ENCODE assay signal across 8 mouse cellular contexts in the genomic region with DNA sequence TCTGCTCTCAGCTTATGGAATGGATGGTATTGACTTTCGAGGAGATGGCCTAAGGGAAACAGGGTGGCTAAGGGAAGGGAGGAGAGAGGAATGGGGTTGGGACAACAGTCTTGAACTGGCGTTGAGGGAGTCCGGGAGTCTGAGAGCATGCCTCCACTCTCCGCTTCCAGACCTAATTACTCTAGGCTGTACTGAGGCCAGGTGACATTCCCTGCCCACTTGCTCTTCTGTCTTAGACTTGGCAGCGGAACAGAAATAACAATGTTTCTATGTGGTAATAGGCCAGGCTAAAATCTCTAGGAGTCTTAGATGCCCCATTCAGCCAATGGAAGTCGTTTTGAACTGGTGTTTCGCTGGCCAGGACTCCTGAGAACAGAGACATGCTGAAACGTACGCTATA. TPM values are rescaled to one million over a fixed set of nuclear protein-coding genes. Genes with fewer than 3 reads are reported as not detected.
DNase-seq lines count a peak whose midpoint lies in the region; ATAC-seq and TF ChIP-seq lines count a peak whose summit lies in the region.

No protein-coding gene starts in this region.

- peaks cover 7% of the 10 kb centered on the region; the same call in 1 of the 2 replicates for H3K36me3 ChIP-seq in kidney, embryonic 14.5 days (ENCODE audit: control insufficient read depth, insufficient read depth, low read length)
- H3K36me3 ChIP-seq in hindbrain, embryonic 13.5 days = peaks cover 23% of the 10 kb centered on the region
- 0 out of 2 replicates have a peak, but pooled peaks cover 1% of the 10 kb centered on the region for H3K36me3 ChIP-seq in midbrain, embryonic 15.5 days (replicated peaks)

- H3K27me3 ChIP-seq in kidney, embryonic 14.5 days (ENCODE audit: control insufficient read depth, insufficient read depth, low read length) = no peaks in the 10 kb centered on the region
- H3K27me3 ChIP-seq in hindbrain, embryonic 13.5 days = no peaks in the 10 kb centered on the region
- H3K27me3 ChIP-seq in midbrain, embryonic 15.5 days (replicated peaks) = no peaks in the 10 kb centered on the region

- no peak for ATAC-seq in kidney, embryonic 14.5 days (ENCODE audit: low FRiP score, low TSS enrichment)
- ATAC-seq in hindbrain, embryonic 13.5 days (ENCODE audit: low FRiP score) = no peak
- ATAC-seq in midbrain, embryonic 15.5 days (replicated peaks) = no peak

- no peak for TF ChIP-seq POLR2A in bone marrow, adult 2 months (IDR thresholded peaks at IDR 0.05; ENCODE audit: borderline replicate concordance, control insufficient read depth, low read depth, low read length)

- no peak overlapping the region for H3K27ac ChIP-seq in kidney, embryonic 14.5 days (ENCODE audit: low read depth, low read length)
- H3K27ac ChIP-seq in bone marrow, adult 2 months (ENCODE audit: control insufficient read depth, insufficient read depth, low read depth, low read length, poor library complexity) = no peak overlapping the region
- no peak overlapping the region for H3K27ac ChIP-seq in hindbrain, embryonic 13.5 days
- 0 out of 2 replicates have a peak overlapping the region, but pooled peaks have one; percentile 69 for H3K27ac ChIP-seq in midbrain, embryonic 15.5 days

- H3K4me3 ChIP-seq in kidney, embryonic 14.5 days (ENCODE audit: low read length) = peak overlapping the region; percentile 82
- H3K4me3 ChIP-seq in bone marrow, adult 2 months (replicated peaks; ENCODE audit: control insufficient read depth, low read depth, low read length) = peak overlapping the region; percentile 82
- peak overlapping the region; percentile 83 for H3K4me3 ChIP-seq in hindbrain, embryonic 13.5 days
- peak overlapping the region; percentile 96 for H3K4me3 ChIP-seq in midbrain, embryonic 15.5 days

- peak overlapping the region; percentile 69 for H3K4me2 ChIP-seq in kidney, embryonic 14.5 days (replicated peaks; ENCODE audit: low read depth, low read length)
- H3K4me2 ChIP-seq in hindbrain, embryonic 13.5 days = peak overlapping the region; percentile 64
- H3K4me2 ChIP-seq in midbrain, embryonic 15.5 days = peak overlapping the region; percentile 76

- 79% methylated on average over 9 of the region's 9 CpGs for WGBS in kidney, embryonic 14.5 days
- WGBS in bone marrow, adult 2 months = 66% methylated on average over 9 of the region's 9 CpGs
- WGBS in hindbrain, embryonic 13.5 days = 82% methylated on average over 9 of the region's 9 CpGs
- 81% methylated on average over 9 of the region's 9 CpGs for whole genome bisulfite sequencing in midbrain, embryonic 15.5 days

- H3K9me3 ChIP-seq in kidney, embryonic 14.5 days (ENCODE audit: control insufficient read depth, low read length) = no peaks in the 10 kb centered on the region
- H3K9me3 ChIP-seq in hindbrain, embryonic 13.5 days = no peaks in the 10 kb centered on the region
- no peaks in the 10 kb centered on the region for H3K9me3 ChIP-seq in midbrain, embryonic 15.5 days

- no peak for DNase-seq in kidney, postnatal 4 days
- DNase-seq in adrenal gland, postnatal 36 days = no peak
- DNase-seq in adrenal gland, adult 18-20 months (ENCODE audit: low spot score in 2 of 2) = no peak
- no peak for DNase-seq in spleen, adult 12 weeks (ENCODE audit: low spot score)

- H3K4me1 ChIP-seq in kidney, embryonic 14.5 days (ENCODE audit: control insufficient read depth, insufficient read depth, low read length) = peaks cover 6% of the 10 kb centered on the region
- peaks cover 6% of the 10 kb centered on the region for H3K4me1 ChIP-seq in bone marrow, adult 2 months (ENCODE audit: control insufficient read depth, insufficient read depth, low read length)
- H3K4me1 ChIP-seq in hindbrain, embryonic 13.5 days (replicated peaks) = peaks cover 24% of the 10 kb centered on the region
- H3K4me1 ChIP-seq in midbrain, embryonic 15.5 days = peaks cover 20% of the 10 kb centered on the region

- TF ChIP-seq CTCF in bone marrow, adult 2 months (IDR thresholded peaks at IDR 0.05; ENCODE audit: control insufficient read depth, insufficient read depth, low read length) = no peak

- peak overlapping the region; percentile 78; the same call in 1 of the 2 replicates for H3K9ac ChIP-seq in kidney, embryonic 14.5 days (ENCODE audit: low read depth, low read length)
- peak overlapping the region; percentile 84 for H3K9ac ChIP-seq in hindbrain, embryonic 13.5 days
- H3K9ac ChIP-seq in midbrain, embryonic 15.5 days = peak overlapping the region; percentile 83

RNA-seq across cellular contexts. Expression of a gene that starts 0.8 kb away (rescaled TPM):
- polyA plus RNA-seq in kidney, embryonic 14.5 days (2014; fragmentation: Nextera tagmentation; extraction: Ambion mirVana) = 2.7 and 6.6 TPM in 2 replicates
- 8.4 and 20.8 TPM in 2 replicates for polyA plus RNA-seq in bone marrow, adult 2 months (2011; ENCODE audit: insufficient read depth, insufficient read length, low replicate concordance, missing spikeins)
- polyA plus RNA-seq in hindbrain, embryonic 13.5 days (2015; fragmentation: Nextera tagmentation; extraction: Ambion mirVana) = 20.0 and 22.3 TPM in 2 replicates
- 23.3 and 24.3 TPM in 2 replicates for polyA plus RNA-seq in midbrain, embryonic 15.5 days (2015; fragmentation: Nextera tagmentation; extraction: Ambion mirVana)
- 10 to 100 TPM; 17.4 to 29.6 TPM for total RNA-seq in adrenal gland, postnatal 36 days (2021)
- 10 to 100 TPM; 19.8 to 28.8 TPM for total RNA-seq in adrenal gland, adult 18-20 months (2021)

RNA-seq across cellular contexts. Expression of a gene that starts 14.3 kb away (rescaled TPM):
- 5.6 and 9.1 TPM in 2 replicates for polyA plus RNA-seq in kidney, embryonic 14.5 days (2014; fragmentation: Nextera tagmentation; extraction: Ambion mirVana)
- polyA plus RNA-seq in bone marrow, adult 2 months (2011; ENCODE audit: insufficient read depth, insufficient read length, low replicate concordance, missing spikeins) = not detected in 2 replicates
- 0.14 and 0.26 TPM in 2 replicates for polyA plus RNA-seq in hindbrain, embryonic 13.5 days (2015; fragmentation: Nextera tagmentation; extraction: Ambion mirVana)
- 0.37 and 0.38 TPM in 2 replicates for polyA plus RNA-seq in midbrain, embryonic 15.5 days (2015; fragmentation: Nextera tagmentation; extraction: Ambion mirVana)
- total RNA-seq in adrenal gland, postnatal 36 days (2021) = 1 to 10 TPM; 1.1 to 3.5 TPM
- total RNA-seq in adrenal gland, adult 18-20 months (2021) = 1 to 10 TPM in 1 of 2 experiments, under 1 TPM in 1; 0.61 to 1.5 TPM

RNA-seq across cellular contexts. Expression of a gene that starts 17.6 kb away (rescaled TPM):
- polyA plus RNA-seq in kidney, embryonic 14.5 days (2014; fragmentation: Nextera tagmentation; extraction: Ambion mirVana) = 87.4 and 90.3 TPM in 2 replicates
- 3.7 and 8.3 TPM in 2 replicates for polyA plus RNA-seq in bone marrow, adult 2 months (2011; ENCODE audit: insufficient read depth, insufficient read length, low replicate concordance, missing spikeins)
- 66.4 and 71.4 TPM in 2 replicates for polyA plus RNA-seq in hindbrain, embryonic 13.5 days (2015; fragmentation: Nextera tagmentation; extraction: Ambion mirVana)
- 62.7 and 65.0 TPM in 2 replicates for polyA plus RNA-seq in midbrain, embryonic 15.5 days (2015; fragmentation: Nextera tagmentation; extraction: Ambion mirVana)
- 10 to 100 TPM; 28.4 to 33.1 TPM for total RNA-seq in adrenal gland, postnatal 36 days (2021)
- 10 to 100 TPM; 21.5 to 28.0 TPM for total RNA-seq in adrenal gland, adult 18-20 months (2021)

RNA-seq across cellular contexts. Expression of a gene that starts 59.7 kb away (rescaled TPM):
- 40.8 and 44.7 TPM in 2 replicates for polyA plus RNA-seq in kidney, embryonic 14.5 days (2014; fragmentation: Nextera tagmentation; extraction: Ambion mirVana)
- 23.9 and 53.8 TPM in 2 replicates for polyA plus RNA-seq in bone marrow, adult 2 months (2011; ENCODE audit: insufficient read depth, insufficient read length, low replicate concordance, missing spikeins)
- 39.2 and 42.0 TPM in 2 replicates for polyA plus RNA-seq in hindbrain, embryonic 13.5 days (2015; fragmentation: Nextera tagmentation; extraction: Ambion mirVana)
- 35.2 and 36.2 TPM in 2 replicates for polyA plus RNA-seq in midbrain, embryonic 15.5 days (2015; fragmentation: Nextera tagmentation; extraction: Ambion mirVana)
- 10 to 100 TPM; 26.3 to 28.6 TPM for total RNA-seq in adrenal gland, postnatal 36 days (2021)
- 10 to 100 TPM; 24.1 to 25.4 TPM for total RNA-seq in adrenal gland, adult 18-20 months (2021)

RNA-seq across cellular contexts. Expression of a gene that starts 59.7 kb away (rescaled TPM):
- 39.9 and 59.1 TPM in 2 replicates for polyA plus RNA-seq in kidney, embryonic 14.5 days (2014; fragmentation: Nextera tagmentation; extraction: Ambion mirVana)
- 12.1 and 12.9 TPM in 2 replicates for polyA plus RNA-seq in bone marrow, adult 2 months (2011; ENCODE audit: insufficient read depth, insufficient read length, low replicate concordance, missing spikeins)
- polyA plus RNA-seq in hindbrain, embryonic 13.5 days (2015; fragmentation: Nextera tagmentation; extraction: Ambion mirVana) = 56.6 and 57.9 TPM in 2 replicates
- 63.4 and 64.4 TPM in 2 replicates for polyA plus RNA-seq in midbrain, embryonic 15.5 days (2015; fragmentation: Nextera tagmentation; extraction: Ambion mirVana)
- total RNA-seq in adrenal gland, postnatal 36 days (2021) = 10 to 100 TPM; 27.0 to 28.2 TPM
- 10 to 100 TPM; 22.9 to 26.6 TPM for total RNA-seq in adrenal gland, adult 18-20 months (2021)
